Mouse (Mus musculus) kidney, adult 9 months (tissue): ENCODE measurements around the gene Snrpa1.

Experiments used
- DNase-seq: peaks from one replicate; pipeline ENCODE4 v3.0.0; 2022

The Snrpa1 gene

DNA sequence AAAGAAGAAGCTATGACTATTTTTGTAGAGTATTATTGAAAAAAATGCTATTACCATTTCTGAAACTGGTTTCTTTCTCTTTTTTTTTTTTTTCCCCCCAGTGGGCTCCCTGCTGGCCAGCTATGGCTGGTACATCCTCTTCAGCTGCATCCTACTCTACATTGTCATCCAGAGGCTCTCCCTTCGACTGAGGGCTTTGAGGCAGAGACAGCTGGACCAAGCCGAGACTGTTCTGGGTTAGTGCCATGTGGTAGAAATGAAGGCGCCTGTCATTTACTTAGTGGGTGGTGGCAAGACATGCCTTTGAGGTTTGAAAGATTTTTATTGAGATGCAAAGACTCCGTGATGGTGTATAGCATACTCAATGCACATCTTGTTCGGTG lies 21.4 kb downstream of the Snrpa1 start:
- no peak for DNase-seq

DNA sequence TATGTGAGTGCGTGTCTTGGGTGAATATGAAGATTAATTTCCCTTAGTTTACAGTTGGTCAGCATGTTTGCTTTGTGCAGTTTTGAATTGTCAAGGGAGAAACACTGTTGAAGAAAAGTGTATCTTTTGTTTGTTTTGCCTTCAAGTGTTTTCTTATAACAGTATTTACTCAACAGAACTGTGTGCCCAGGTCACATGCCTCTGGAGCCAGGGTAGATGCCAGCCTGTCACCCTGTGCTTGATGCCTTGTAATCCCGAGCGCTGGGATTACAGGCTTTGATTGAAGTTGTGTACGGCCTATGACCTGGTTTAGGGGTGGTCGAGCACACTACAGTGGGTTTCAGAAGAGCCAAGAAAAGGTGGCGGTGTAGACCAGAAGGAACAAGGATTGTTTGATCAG lies 25.0 kb downstream of the Snrpa1 start:
- no peak for DNase-seq

DNA sequence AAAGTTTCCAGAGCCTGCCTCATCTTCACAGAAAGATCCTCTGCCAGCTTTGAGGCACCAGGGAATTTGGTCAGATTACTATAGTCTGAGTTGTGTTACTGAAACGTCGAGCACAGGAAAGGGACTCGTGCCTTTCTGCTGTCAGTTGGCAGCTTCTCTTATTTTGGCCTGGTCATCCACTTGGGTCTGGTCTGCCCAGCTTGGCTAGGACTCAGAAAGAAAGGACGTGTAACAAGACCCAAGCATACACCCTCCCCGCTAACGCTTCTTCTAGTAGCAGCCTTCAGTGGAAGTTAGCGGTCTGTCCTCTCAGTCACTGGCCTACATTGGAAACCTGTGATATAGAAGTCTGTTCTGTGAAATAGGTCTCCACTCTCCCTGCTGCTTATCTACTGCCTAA lies 25.7 kb downstream of the Snrpa1 start:
- DNase-seq: no peak

DNA sequence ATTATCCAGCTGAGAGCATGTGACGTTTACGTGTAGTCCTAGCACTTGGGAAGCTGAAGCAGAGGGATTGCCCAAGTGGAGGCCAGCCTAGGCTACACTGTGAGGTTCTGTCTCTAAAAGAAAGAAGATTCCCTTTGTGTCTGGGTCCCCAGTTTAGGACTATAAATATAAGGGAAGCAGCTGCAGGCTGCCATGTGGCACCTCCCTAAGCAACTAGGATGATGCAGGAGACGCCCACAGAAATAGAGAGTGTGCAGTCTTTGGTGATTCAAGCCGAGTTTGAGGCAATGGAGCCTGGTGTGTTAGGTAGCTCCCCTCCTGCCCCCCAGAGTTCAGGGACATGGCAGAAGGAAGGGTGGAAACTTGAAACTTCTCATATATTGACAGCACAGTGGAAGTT lies 28.8 kb downstream of the Snrpa1 start:
- no peak for DNase-seq

DNA sequence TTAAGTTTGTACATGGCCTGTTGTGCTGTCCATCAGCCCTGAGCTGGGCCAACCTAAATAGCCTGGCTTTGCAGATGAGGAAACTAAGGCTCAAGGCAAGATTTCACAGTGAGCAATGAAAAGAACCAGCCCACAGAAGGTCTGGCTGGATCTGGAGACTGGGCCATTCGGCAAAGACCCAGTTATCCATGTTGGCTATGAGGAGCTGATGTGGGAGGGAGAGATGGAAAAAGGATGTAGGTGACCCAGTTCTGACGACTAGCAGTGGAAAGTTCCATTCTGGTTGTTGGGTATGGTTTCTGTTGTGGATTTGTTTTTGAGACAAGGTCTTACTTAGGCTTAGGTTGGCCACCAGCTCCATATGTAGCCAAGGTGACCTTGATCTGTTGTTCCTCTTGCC lies 29.3 kb downstream of the Snrpa1 start:
- DNase-seq: no peak

DNA sequence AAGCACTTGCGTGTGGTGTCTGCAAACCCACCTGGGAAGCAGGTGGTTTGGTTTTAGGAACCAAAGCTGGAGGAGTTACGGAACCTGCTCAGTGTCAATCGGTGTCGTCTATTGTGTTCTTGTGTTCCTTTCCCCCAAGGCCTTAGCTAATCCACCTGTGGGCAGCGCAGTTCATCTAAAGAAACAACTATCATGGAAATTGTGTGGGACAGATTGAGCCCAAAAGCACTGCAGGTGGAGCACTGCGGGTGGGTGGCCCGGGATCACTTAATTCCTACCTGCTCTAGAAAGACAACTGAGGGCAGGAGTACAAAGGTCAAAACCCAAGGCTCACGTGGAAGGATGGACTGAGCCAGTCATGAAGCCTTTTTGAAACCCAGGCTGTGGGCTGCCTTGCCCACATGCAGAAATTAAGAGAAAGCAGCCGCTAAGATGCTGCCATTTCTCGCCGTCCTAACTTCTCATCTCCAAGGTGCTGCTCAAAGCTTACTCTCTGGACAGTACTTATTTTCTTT lies 31.9 kb downstream of the Snrpa1 start:
- DNase-seq: peak; percentile 34

DNA sequence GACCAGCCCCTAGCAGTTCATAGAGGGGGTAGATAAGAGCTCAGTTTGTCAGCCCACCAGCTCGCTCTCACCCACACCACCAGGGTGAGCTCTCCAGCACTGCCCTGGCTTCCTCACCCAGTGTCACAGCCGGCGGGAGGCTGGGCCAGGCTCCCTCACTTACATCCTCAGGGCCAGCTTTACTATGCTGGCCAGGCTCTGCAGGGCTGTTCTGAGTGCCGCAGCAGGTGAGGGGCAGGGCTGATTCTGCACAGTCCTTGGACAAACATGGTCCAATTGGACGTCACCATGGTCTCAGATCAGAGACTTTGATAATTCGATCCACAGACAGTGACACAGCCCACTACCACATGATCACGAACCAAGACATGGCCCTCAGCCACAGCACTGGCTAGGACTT lies 32.8 kb downstream of the Snrpa1 start:
- no peak for DNase-seq

DNA sequence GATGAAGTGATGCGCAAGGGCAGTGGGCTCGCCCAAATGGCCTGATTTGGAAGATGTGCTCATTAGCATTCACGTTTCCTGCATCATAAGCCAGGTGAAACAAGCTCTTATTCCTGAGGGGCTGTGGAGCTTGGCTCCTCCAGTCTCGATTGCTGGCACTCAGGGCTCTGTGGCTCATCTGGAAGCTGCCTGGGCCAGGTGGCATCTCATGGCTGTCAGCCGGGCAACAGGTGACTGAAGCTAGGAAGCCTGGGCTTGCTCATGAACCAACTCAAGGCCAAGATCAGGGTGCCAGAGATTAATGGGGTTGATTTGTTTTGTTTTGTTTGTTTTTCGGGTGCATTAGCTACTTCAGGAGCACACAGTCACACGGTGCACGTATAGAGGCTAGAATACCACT lies 33.9 kb downstream of the Snrpa1 start:
- DNase-seq: no peak

DNA sequence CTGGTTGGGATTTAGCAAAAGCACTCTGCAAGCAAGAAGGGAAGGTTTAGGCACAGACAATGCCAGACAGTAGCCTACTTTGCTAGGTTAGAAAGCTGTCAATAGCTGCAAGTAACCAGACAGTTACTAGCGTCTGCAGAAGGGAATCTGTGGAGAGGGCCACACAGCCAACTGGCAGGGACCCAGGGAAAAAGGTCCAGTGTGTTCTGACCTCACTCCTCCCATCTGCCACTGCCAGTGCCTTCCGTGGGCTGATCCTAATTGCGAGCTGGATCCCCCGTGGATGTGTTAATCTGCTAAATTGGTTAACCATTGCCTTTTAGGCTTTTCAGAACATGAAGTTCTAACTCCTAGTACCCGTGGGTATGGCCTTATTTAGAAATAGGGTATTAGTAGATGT lies 35.3 kb downstream of the Snrpa1 start:
- DNase-seq: peak; percentile 72

DNA sequence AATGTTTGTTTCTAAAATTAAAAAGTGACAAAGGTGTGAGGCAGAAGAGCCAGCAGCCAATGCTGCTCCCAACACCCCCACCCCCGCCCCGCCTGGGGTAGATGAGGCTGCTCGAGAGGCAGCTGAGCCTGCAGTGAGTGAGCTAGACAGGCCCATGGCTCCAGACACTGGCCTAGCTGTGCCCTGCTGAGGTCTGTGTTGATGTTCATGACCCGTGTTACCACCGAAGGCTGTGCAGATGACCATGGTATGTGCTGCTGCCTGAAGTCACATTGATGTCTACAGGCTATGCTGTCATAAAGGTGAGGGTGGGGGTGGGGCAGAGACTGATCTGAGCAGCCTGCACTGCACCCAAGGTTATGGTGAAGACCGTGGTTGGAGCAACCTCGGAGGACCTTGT lies 40.0 kb downstream of the Snrpa1 start:
- DNase-seq: no peak

DNA sequence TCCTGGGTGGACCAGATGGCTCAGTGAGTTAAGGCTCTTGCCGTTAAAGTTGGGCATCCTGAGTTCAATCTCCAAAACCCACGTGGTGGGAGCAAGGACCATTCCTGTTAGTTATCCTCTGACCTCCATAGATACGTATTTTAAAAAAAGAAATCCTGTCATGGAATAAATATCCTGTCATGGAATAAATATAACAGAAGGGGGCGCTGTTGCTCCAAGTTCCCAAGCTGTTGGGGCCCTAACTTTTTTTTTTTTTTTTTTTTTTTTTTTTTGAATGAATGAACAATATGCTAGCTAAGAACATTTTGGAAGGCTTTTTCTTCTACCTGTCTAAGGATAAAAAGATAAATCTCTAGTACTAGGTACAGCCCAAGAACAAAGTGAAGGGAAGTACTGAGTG lies 43.1 kb downstream of the Snrpa1 start:
- DNase-seq: peak; percentile 64

DNA sequence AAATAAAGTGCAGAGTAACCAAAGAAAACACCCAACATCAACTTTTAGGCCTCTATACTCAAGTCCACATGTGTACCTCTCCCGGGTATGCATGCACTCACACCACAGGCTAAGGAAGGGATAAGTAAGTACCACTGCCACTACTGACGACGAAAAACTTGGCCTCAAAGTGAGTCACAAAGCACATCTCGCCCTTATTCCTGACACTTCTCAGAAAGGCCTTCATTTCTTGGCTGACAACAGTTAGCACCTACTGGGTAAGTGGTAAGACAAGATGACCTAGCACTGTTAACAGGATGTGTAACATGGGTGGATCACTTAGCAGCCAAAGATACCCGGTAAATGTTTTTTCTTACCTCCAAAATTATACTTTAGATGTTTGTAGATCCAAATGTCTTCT lies 45.7 kb downstream of the Snrpa1 start:
- DNase-seq: no peak

DNA sequence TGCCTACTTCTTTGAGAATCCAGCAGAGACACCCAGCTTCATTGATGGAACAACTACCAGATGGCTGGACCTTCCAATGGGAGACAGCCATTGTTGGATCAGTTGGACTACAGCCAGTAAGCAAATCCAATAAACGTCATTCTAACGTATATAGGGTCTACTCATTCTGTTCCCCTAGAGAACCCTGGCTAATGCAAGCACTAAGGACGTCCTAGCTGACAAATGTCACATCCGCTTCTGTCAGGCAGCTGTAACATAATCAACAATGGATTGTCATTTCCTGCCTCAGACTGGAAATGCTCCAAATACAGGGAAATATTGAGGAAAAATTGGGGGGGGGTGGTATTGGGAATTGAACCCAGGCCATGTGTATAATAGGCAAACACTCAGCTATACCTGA lies 47.0 kb downstream of the Snrpa1 start:
- no peak for DNase-seq

DNA sequence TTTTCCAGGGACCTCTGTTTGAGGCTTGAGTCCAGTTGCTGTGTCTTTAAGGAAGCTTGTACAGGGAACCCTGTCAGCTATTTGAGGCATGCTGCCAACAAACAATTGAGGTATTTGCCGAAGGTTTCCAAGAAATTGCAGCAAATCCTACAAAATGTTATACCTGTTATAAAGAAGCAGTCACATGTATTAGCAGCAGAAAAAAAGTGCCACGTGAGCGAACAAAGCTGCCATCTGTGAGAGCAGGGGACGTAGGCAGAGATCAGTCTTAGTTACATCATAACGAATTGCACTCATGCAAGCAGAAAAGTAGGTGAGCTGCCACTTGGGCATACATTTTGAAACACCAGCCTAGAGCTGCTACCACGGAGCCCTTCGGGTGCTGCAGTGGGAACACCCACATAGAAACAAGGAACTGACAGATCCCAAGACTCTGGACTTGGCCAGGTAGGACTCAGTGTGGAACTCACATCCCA lies 47.8 kb downstream of the Snrpa1 start:
- peak; percentile 33 for DNase-seq

DNA sequence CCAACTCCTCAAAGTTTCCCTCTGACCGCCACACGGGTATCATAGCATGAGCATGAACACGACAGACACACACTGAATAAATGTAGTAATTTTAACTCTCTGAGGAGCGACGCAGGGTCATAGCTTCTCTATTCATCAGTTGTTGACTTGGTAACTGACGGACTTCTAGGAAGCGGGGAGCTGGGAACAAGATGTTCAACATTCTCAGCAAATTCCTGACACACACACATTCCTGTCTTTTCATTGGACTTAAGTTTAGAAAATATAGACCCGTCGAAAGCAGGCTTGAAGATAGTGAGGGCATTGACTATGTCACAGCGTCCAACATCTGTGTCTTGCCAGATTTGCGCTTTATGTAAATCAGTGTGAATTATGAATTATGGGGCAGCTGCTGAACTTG lies 48.4 kb downstream of the Snrpa1 start:
- peak; percentile 28 for DNase-seq

DNA sequence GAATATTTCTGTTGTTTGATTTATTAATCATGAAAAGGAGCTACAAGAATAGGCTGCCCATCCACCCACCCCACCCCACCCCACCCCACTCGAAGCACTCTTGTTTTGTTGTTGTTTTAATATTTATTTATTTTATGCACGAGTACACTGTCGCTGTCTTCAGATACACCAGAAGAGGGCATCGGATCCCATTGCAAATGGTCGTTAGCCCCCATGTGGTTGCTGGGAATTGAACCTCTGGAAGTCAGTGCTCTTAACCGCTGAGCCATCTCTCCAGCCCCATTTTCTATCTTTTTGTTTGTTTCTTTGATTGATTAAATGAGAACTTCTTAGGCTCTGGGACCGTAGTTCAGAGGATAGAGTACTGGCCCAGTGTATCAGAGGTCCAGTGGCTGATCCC lies 49.1 kb downstream of the Snrpa1 start:
- DNase-seq: peak; percentile 53

DNA sequence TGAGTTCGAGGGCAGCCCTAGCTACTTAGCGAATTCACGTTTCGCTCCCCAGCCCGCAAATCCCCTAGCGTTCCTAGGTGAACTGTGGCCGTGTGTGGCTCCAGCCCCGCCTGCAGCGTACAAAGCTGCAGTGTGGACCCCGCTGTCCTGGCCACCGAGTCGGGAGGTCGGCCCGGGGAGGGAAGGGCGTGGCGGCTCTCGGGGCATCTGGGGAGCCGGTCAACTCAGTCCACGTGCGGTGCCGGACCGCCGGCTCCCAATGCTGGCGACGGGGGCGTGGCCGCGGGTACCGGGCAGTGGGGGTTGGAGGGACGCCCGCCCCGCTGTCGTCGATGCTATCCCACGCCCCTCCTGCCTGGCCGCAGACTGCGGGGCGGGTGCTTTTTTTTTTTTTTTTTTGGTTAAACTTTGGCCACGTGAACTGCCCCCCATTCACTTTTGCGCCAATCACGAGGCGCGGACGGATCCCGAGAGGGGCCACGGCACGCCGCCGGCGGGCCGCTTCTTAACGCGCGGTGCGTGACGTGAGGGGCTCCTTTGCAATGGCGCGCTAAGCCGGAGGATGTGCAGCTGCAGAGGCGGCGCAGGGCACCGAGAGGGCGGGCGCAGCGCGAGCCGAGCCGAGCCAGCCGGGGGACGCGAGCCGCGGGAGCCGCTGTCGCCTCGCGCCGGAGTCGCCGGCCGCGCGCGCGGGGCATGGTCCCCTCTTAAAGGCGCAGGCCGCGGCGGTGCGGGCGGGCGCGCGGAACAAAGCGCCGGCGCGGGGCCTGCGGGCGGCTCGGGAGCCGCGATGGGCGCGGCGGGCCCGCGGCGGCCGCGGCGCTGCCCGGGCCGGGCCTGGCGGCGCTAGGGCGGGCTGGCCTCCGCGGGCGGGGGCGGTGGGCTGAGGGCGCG lies 50.4 kb downstream of the Snrpa1 start, which contains the start of gene Chsy1:
TSS of gene Chsy1 (plus strand) at position 555 of the 894 bp plus-strand sequence.
- DNase-seq: peak; percentile 89

DNA sequence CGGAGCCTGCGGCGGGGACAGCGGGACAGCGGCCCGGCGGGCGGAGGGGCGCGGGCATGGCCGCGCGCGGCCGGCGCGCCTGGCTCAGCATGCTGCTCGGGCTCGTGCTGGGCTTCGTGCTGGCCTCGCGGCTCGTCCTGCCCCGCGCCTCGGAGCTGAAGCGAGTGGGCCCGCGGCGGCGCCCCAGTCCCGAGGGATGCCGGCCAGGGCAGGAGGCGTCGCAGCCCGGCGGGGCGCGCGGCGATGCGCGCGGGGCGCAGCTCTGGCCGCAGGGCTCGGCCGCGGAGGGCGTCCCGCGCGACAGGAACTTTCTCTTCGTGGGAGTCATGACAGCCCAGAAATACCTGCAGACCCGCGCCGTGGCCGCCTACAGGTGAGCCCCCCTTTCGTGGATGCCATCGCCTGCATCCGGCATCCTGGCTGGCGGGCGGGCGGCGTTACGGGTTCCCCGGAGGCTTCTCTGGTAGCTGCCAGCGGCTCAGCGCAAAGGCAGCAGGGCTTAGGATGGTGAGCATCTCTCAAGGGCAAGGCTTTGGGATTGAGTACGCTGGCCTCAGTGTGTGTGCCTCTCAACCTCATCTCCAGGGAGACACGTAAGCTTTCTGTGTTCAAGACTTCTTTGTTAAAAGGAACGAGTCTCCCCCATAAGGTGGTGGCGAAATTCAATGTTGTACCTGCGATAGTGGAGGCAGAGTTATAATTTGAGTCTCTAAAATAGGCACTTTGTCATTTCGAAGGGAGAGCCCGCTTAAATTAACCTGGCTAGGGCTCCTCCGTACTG lies 51.2 kb downstream of the Snrpa1 start:
- no peak for DNase-seq

DNA sequence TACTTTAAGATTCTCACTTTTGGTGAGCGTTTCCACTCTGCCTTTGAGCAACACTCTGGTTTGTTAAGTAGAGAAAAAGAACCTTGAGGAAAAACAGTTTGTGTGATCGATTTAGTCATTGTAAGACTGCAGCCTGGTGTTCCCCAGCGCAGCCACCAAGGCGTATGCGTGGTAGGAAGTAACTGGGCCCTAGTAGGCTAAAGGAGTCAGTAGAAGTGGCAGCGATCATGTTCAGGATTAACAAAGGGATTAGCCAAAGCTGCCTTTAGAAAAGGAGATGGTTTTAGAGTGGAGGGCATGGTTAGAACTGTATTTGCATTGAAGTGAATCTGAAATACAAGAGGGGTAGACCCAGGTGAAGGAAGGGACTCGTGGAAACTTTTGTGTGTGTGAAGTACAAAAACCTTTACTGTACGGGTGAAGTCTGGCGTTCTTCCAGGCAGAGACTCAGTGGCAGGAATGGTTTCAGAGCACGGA lies 51.9 kb downstream of the Snrpa1 start:
- DNase-seq: no peak

DNA sequence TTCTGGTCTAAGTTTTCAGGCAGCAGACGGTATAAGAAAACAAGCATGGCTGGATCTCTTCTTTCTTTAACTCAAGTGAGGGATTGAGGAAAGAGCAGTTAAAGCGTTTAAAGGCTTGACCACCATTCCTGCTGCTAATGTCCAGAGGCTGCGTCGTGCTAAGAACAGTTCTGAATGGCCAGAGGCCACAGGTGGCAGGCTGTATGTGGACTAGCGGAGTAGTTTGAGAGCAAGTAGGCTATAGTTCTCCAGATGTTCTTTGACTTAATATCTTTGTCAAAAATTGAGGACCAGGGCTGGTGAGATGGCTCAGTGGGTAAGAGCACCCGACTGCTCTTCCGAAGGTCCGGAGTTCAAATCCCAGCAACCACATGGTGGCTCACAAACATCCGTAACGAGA lies 52.4 kb downstream of the Snrpa1 start:
- DNase-seq: no peak

DNA sequence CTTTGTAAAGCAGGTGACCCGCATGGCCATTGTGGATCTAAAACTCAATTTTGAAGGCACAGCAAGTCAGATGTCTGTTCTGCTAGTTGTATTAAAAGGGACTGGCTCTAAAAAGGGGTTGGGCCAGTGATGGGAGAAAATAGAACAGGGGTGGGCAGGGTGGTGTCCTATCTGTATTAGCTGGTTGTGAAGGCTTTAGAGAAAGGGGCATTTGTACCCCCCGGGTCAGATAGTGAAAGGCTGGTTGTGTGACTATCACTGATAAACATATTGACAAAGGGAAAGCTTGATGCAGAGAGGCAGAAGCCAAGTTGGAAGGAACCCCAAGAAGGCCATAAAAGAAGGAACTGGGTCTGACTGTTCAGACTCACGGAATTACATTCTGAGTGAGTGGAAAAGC lies 54.8 kb downstream of the Snrpa1 start:
- no peak for DNase-seq

DNA sequence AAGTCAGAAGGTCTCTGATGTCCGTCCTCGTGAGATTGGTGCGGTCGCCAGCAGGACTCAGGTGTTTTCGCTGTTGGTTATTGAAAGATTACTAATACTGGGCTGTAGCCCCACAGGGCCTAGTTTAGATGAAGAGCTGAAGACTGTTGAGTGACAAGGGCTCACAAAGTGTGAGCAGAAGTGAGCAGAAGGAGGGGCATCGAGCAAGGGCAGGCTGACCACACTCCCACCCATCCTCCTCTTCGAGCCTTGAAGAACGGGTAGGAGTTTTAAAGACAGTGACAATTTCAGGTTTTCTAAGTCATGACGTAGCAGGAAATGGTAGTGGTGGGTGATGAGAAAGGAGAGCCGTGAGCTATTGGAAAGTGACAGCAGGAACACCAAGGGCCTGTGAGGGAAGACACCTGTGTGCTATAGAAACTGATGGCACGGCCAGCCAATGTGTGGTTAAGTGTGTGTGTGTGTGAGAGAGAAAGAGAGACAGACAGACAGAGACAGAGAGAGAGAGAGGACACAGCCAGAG lies 57.1 kb downstream of the Snrpa1 start:
- DNase-seq: no peak

DNA sequence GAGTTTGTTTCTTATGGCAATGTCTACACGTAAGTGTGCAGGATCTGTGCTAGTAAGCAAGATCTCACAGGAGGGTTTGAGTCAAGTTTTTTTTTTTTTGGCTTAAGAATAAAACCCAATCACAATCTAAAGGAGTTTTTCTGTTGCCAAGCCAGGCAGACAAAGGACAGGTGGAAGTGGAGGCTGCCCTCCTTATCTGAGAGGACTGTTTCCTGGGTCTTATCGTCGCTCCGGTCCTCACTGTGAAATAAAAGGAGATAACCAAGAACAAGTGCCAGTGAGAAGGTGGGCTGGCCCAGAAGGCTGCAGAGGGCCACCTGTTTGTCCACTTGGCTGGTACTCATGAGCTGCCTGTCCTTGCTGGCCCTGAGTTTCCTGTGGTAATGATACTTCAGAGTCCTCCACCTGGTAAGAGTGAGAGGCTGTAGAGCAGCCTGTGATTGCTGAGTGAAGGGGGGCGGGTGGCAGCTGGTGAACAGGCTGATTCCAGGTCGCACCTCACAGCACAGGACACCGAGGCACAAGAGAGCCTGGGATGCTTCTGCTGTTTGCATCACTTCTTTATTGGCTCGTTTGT lies 58.2 kb downstream of the Snrpa1 start:
- DNase-seq: no peak
